Mouse (Mus musculus) cerebellum, adult 11-12 months (tissue): ENCODE measurements around the gene Mrtfa.

Experiments used
- DNase-seq: peaks from one replicate; pipeline ENCODE4 v3.0.0; 2022

The Mrtfa gene

DNA sequence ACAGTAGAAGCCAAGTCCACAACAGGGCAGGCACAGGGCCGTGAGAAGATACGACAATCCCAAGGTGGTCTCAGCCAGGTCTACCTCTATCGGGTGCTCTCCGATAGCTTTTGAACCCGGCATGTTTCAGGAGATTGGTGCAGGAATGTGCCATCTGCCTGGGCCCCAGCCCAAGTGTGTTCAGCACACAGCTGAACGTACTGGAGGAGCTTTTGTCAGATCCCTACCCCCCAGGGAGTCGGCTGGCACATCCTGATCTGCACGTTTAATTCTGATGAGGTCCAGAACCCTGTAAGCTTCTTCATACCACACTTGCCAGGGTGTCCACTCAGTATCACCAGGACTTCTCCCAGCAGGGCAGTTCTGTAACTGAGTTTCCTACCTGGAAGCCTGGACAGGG lies 127.9 kb downstream of the Mrtfa start:
- peak; percentile 74 for DNase-seq

DNA sequence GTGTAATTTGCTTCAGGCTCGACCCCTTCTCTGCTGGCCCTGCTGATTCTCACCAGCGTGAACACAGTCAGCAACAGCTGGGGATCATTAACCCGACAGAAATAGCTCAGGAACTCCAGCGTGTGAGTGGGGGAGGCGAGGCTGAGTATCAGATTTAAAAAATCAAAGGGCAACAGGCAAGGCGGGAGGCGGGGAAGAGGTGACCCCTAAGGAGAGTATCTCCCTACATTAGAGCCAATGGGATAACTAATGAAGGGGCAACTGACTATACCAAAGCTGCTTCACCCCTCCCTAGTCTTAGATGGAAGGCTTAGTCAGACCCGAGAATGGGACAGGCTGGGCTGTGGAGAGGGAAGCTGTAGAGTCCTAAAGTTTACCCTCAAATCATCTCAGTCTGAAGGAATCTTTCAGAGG lies 128.4 kb downstream of the Mrtfa start:
- no peak for DNase-seq

- no peak for DNase-seq
Observed at GRCm38 (mm10) chr15:81060975-81061374, 129.6 kb downstream of the Mrtfa start.

DNA sequence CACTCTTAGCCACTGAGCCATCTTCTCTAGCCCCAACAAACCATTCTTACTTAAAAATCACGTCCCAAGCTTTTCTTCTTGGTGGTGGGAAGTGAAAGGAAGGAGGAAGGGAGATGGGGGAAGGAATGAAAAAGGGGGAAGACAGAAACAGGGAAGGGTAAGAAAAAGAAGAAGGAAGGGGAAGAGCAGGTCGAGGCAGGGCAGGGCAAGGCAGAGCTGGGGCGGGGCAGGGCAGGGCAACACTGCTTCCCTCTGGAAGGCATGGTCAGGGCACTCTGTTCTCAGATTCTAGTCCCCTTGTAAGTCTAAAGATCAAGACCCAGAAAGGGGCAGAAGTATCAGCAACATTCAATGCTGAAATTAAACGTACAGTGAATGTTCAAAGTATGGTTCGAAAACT lies 132.8 kb downstream of the Mrtfa start:
- no peak for DNase-seq

DNA sequence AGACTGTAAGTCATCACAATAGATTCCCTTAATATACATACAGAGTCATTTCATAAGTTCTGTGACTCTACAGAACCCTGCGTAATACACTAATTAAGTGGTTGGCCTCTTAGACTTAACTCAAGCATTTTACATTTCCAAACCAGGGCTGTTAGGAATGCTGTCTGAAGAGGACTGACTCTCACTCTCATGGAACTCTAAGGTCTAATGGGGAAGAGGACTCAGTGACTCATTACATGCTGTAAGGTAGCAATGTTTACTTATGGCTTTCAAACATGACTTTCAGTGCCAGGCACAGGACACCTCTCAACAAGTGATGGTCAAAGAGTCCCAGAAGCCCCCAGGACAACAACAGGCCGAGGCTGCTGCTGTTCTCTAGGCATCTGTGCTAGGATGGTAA lies 135.1 kb downstream of the Mrtfa start:
- no peak for DNase-seq

DNA sequence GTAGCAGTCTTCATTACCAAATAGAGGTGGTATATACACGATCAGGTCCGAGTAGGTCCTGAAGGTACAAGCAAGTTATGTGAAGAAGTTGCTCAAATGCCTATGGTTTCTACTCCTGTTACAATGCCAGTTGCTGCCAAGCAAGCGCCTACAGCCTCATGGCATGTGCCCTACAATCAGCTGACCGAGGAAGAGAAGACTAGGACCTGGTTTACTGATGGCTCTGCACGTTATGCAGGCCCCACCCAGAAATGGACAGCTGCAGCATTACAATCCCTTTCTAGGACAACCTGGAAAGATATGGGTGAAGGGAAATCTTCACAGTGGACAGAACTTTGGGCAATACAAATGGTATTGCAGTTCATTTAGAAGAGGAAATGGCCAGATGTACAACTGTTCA lies 138.1 kb downstream of the Mrtfa start:
- DNase-seq = no peak

DNA sequence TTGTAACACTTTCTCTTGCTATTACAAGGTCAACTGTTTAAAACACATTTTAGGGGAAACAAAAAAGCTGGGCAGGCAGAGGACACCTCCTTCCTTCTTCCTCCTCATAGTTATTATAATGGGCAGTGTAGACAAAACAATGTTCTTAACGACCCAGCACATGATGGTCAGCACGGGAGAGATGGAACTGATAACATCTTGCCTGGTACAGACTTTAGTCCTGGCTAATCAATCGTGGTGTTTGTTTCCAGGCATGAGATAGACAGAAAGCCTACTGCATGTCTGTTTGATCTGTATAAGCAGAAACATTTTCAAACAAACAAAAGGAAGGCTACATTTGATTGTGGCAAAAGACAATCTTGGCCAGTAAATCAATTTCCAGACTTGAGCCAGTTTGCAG lies 140.1 kb downstream of the Mrtfa start:
- no peak for DNase-seq

- no peak for DNase-seq
Observed at GRCm38 (mm10) chr15:81049401-81050053, 141.0 kb downstream of the Mrtfa start.

- DNase-seq = no peak
Observed at GRCm38 (mm10) chr15:81047497-81047896, 143.1 kb downstream of the Mrtfa start.

GRCm38 (mm10) chr15:81046061-81046460 lies 144.5 kb downstream of the Mrtfa start:
- DNase-seq = no peak

DNA sequence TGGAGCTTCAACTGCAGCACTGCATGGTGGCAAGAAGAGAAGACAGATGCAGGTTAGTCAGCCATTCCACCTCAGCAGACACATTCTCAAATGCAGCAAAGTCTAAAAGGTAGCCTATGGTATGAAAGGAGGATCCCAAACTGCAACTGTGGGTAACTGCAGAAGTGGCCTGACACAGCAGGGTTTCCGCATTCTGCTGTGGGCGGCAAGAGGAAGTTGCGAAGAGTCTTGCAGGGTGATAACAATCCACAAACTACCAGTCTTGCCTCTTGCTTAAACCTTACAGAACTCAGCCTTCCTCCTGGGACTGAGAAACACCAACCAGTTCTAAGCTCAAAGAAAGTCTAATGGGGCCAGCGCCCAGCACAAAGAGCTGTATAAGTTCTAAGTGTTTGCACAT lies 145.2 kb downstream of the Mrtfa start:
- no peak for DNase-seq

- DNase-seq = no peak
Observed at GRCm38 (mm10) chr15:81044446-81044845, 146.1 kb downstream of the Mrtfa start.

GRCm38 (mm10) chr15:81042276-81042931 lies 148.2 kb downstream of the Mrtfa start:
- no peak for DNase-seq

GRCm38 (mm10) chr15:81041767-81042166 lies 148.8 kb downstream of the Mrtfa start:
- DNase-seq = no peak

GRCm38 (mm10) chr15:81038419-81038818 lies 152.1 kb downstream of the Mrtfa start:
- DNase-seq = no peak

DNA sequence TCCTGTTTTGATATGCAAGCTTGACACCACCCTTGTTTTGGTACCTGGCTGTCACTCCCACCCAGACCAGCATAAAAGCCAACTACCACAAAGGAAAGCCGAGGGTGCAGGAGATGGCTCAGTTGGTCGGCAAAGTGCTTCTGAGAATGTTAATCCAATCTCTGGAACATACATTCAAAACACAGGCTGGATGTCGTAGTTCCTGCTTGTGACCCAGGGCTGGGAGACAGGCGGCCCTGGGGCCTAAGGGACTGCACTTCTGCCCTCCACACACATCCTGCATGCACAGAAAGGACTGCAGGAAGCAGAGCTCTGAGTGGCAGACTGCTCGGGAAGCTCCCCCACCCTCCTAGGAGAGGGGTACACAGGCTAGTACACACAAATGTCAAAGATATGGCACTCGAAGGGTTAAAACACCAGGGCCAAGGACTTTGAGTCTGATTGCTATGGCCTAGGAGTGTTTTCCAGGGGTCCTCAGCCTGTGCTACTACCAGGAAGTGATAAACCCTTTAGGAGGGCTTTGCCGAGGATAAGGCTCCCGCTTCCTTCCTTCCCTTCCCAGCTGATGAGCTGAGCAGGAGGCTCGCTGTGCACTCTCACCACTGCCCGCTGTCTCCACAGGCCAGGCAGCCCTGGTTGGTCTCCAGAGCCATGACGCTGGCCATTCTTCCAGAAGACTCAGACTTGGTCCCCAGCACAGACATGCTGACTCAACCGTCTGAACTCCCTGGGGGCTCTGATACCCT lies 155.0 kb downstream of the Mrtfa start:
- no peak for DNase-seq

DNA sequence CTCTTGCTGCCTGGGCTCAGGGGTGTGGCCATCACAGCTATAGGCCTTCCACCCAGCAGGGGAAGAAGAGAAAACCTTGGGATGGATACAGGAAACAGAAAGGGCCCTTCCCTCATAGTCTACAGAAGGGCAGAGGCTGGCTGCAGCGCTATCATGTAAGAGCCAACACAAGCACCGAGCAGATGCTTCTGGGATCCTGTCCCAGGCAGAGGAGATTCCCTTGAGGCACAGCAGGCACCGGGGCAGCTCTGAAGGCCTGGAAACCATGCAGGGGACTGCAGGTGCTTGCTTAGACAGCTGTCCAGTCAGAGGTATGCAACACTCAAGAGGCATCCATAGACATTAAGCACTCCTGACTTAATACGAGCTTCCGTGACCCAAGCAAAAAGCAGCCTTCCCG lies 156.4 kb downstream of the Mrtfa start:
- no peak for DNase-seq

GRCm38 (mm10) chr15:81032941-81033629 lies 157.5 kb downstream of the Mrtfa start:
- DNase-seq = no peak

- DNase-seq = no peak
Observed at GRCm38 (mm10) chr15:81031611-81032010, 158.9 kb downstream of the Mrtfa start.

GRCm38 (mm10) chr15:81030891-81031425 lies 159.6 kb downstream of the Mrtfa start:
- DNase-seq = no peak

DNA sequence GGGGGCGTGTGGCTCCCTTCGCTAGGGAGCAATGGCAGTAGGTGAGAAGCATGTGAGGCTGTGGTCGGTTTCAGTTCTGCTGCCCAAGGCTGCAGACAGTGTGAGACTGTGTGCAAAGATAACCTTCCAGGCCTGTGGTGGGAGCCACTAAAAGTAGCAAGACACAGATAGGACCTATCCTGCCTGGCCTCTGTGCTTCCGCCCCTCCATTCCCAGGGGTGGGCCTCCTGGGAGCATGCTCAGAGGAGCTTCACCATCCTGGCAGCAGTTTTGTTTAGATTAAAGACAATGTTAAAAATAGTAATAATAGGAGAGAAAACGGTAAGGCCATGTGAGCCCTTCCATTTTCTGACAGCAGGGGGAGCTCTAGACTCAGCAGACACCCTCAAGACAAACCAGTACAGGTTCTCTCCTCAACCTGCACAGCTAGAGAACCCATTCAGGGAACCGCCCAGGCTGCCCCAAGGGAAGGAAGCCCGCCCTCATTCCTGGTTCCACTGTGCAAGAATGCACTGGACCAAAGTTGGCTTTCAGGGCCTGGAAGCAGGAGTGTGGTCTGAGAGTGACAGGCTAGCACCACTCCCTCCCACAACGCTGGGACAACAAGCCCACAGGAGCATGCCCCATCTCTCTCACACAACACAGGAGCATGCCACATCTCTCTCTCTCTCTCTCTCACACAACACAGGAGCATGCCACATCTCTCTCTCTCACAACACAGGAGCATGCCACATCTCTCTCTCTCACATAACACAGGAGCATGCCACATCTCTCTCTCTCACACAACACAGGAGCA lies 163.0 kb downstream of the Mrtfa start:
- DNase-seq = peak; percentile 59

- no peak for DNase-seq
Observed at GRCm38 (mm10) chr15:81026901-81027300, 163.7 kb downstream of the Mrtfa start.
